Mouse (Mus musculus) gonadal fat pad, adult 2 months (tissue): ENCODE results near the gene Senp1. TPM values are rescaled to one million over a fixed set of nuclear protein-coding genes. Genes with fewer than 3 reads are reported as not detected.

Source experiments
- DNase-seq: peaks from one replicate; pipeline ENCODE4 v3.0.0-alpha.2; 2012; ENCODE audit warnings: low read depth
- polyA plus RNA-seq: library from polyadenylated mRNA; depleted of rRNA; stranded (reverse); fragments of >200 nt; gene quantifications from 2 replicates; pipeline ENCODE4 v1.2.3, GENCODE M21; 2012; rRNA removed

Gene Senp1
- polyA plus RNA-seq, 1 experiment = 10.8 TPM

DNA sequence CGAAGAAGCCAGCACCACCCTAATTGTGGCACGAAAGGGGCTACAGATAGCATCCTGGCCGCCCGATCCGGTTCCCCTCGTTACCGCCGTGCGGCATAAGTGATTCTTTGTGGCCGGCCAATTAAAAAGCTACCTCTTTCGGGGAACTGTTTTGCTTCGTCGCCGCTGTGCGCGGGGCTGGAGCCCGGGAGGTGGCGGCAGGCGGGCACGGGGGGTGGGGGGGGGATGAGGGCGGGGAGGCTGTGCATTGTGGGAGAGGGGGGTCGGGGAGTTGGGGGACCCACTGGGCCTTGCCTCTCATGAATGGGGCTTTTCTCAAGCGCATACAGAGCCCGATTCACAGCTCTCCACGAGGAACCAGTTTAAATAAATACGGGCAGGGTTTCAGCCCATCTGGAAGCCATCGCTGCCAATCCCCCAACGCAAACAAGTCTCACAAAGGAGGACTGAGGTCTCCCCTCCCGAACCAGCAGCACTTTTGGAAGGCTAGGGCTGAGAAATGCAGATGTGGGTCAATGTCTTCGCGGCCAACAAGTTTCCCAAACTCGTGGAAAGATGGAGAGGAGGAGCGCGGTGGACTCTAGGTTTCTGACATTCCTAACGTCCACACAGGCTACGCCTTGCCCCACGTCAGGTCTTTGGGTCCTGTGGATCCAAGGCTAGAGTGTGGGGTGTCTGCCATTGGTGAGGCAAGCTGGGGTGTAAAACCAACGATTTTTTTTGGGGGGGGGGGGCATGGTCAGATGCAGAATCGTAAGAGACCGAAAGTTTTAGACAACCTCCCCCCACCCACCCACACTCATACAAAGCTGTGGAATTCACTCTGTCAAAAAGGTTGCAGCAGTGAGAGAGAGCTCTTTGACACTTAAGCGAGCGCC, 91.2 kb downstream of the Senp1 start:
- DNase-seq = no peak

- DNase-seq = no peak
Observed at GRCm38 (mm10) chr15:98001321-98002112, 92.0 kb downstream of the Senp1 start.

DNA sequence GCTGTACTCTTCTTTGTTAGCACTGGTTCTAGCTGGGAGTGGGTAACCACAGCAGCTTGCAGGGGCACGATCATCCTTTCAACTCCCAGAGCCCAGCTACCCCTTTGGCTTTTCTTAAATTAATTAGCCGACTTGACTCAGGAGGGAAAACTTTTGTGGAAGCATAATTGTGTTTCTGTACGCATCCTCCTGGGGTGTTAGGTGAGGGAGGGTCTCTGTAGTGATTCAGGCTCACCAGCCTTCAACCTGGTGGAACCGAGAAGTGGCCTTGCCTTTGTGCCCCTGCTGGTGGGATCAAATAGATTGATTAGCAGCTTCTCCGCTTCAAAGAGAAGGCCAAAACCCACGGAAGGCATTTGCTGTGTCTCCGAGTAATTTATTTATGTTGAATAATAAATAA, 93.6 kb downstream of the Senp1 start:
- DNase-seq = no peak

DNA sequence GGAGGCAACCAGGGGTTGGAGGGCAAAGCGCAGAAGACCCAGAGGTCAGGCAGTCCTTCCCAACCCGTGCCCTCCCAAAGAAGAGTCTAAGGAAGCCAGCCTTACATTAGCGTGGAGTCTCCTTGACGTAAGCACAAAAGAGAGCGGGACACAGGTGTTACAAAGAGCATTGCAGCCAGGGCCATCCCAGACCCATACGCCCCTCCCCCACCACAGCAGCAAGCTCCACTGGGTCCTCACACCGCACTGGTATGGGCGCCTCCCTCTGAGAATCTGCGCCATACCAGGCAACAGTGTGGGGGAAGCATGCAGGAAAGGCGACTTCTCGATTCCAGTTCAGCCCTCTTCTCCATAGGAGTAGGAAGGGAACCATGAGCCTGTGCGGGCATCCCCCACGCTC, 94.0 kb downstream of the Senp1 start:
- no peak for DNase-seq

- DNase-seq = no peak
Observed at GRCm38 (mm10) chr15:97996716-97997256, 96.8 kb downstream of the Senp1 start.

GRCm38 (mm10) chr15:97992712-97993286, 100.7 kb downstream of the Senp1 start:
- DNase-seq = no peak

GRCm38 (mm10) chr15:97992027-97992711, 101.4 kb downstream of the Senp1 start:
- DNase-seq = no peak

- no peak for DNase-seq
Observed at GRCm38 (mm10) chr15:97991285-97991895, 102.2 kb downstream of the Senp1 start.

- DNase-seq = no peak
Observed at GRCm38 (mm10) chr15:97990721-97991120, 102.8 kb downstream of the Senp1 start.

- no peak for DNase-seq
Observed at GRCm38 (mm10) chr15:97990124-97990523, 103.4 kb downstream of the Senp1 start.

DNA sequence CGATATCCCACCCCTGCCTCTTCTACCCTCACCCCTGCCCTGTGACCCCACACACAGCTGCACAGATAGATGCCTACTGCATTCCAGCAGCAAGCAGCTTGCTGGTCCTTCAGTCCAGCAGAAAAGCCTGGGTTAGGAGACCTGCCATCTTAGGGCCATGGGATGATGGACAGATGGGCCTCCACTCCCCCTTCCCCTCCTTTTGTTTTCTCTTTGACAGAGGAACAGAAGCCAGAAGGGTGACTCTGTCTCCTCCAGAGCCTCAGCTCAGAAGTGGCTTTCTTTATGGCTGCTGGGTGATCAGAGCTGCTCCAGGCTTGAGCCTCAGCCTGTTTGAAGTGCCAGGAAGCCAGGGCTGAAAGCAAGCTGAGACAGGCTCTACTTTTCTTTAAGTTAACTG, 104.0 kb downstream of the Senp1 start:
- no peak for DNase-seq

Other genes with a start within 250 kb of the Senp1 start
- gene Hdac7, start 249.2 kb downstream of the Senp1 start, polyA plus RNA-seq = 87.1 and 89.1 TPM in 2 replicates
- gene Vdr, start 183.1 kb downstream of the Senp1 start, polyA plus RNA-seq = 2.2 and 2.6 TPM in 2 replicates
- gene Tmem106c, start 129.5 kb downstream of the Senp1 start, polyA plus RNA-seq = 83.4 and 110 TPM in 2 replicates
- 0.04 and 0.23 TPM in 2 replicates for gene Col2a1, start 89.0 kb downstream of the Senp1 start, polyA plus RNA-seq
- gene Pfkm, start 1.2 kb downstream of the Senp1 start, polyA plus RNA-seq = 24.0 and 24.4 TPM in 2 replicates
- gene Asb8, start 71.9 kb upstream of the Senp1 start, polyA plus RNA-seq = 39.8 and 46.3 TPM in 2 replicates
- 1.1 and 1.5 TPM in 2 replicates for gene Ccdc184, start 73.4 kb upstream of the Senp1 start, polyA plus RNA-seq
- not detected in 2 replicates for gene Olfr288, start 101.8 kb upstream of the Senp1 start, polyA plus RNA-seq
- gene Gm44579, start 127.2 kb upstream of the Senp1 start, polyA plus RNA-seq = not detected in 2 replicates
- gene Olfr287, start 127.3 kb upstream of the Senp1 start, polyA plus RNA-seq = not detected in 2 replicates
- gene Olfr286, start 140.7 kb upstream of the Senp1 start, polyA plus RNA-seq = not detected in 2 replicates
- 1.6 and 2.5 TPM in 2 replicates for gene H1fnt, start 163.5 kb upstream of the Senp1 start, polyA plus RNA-seq
- 2.5 and 2.7 TPM in 2 replicates for gene Zfp641, start 202.4 kb upstream of the Senp1 start, polyA plus RNA-seq
- gene Olfr285, start 223.6 kb upstream of the Senp1 start, polyA plus RNA-seq = not detected in 2 replicates
- not detected in 2 replicates for gene Olfr284, start 247.2 kb upstream of the Senp1 start, polyA plus RNA-seq